Mouse (Mus musculus) ES-E14 (cell line): ENCODE measurements at regions not wholly inside any gene's neighbourhood (a gene's known extent, or its start where the extent isn't known, plus 50 kb on each side); places are given as distances from the start of the nearest gene placed in this dataset.

ENCODE experiments used
- HCFC1 ChIP-seq: IDR thresholded peaks from 2 replicates; pipeline ENCODE4 v1.6.1; 2012; ENCODE audit warnings: low read length, inconsistent platforms, borderline replicate concordance; ENCODE audit not compliant: insufficient read depth
- ZC3H11A ChIP-seq: IDR thresholded peaks from 2 replicates; pipeline ENCODE4 v1.6.1; 2012; ENCODE audit warnings: low read depth, mild to moderate bottlenecking, inconsistent platforms, low read length, borderline replicate concordance

GRCm38 (mm10) chr11:110814732-110815131 is 153.1 kb upstream of the Kcnj16 start:
- TF ChIP-seq HCFC1 (no peak), ZC3H11A (no peak)
